Mouse (Mus musculus) ES-E14 (cell line): ENCODE results near the gene Krit1. TPM values are rescaled to one million over a fixed set of nuclear protein-coding genes. Genes with fewer than 3 reads are reported as not detected.

Experiments
- DNase-seq: peaks from one replicate; pipeline ENCODE4 v3.0.0-alpha.2; 2013; ENCODE audit warnings: low read depth, low spot score
- H3K27ac ChIP-seq: 2 replicates; pipeline ENCODE4 v1.5.1; 2012; ENCODE audit warnings: low read depth, mild to moderate bottlenecking, low read length, moderate library complexity, mixed read lengths; ENCODE audit not compliant: poor library complexity, insufficient read depth, severe bottlenecking
- H3K36me3 ChIP-seq: 2 replicates; pipeline ENCODE4 v1.6.1; 2012; ENCODE audit warnings: mild to moderate bottlenecking, low read length, moderate library complexity, mixed read lengths; ENCODE audit not compliant: control insufficient read depth, poor library complexity, insufficient read depth, severe bottlenecking
- H3K4me1 ChIP-seq, 2 experiments: fragments of 150-350 bp in 1 of 2; sonication (generic) in 1 of 2; 2 replicates each; pipeline ENCODE4 v1.6.1; 2012; ENCODE audit warnings: low read length in 2 of 2, mild to moderate bottlenecking in 1 of 2, mixed read lengths in 1 of 2; ENCODE audit not compliant: control insufficient read depth in 2 of 2, insufficient read depth in 2 of 2, poor library complexity in 1 of 2
- H3K4me3 ChIP-seq, 2 experiments: fragments of 150-350 bp in 1 of 2; sonication (generic) in 1 of 2; 2 replicates each; pipeline ENCODE4 v1.5.1; 2012; ENCODE audit warnings: low read length in 2 of 2, low read depth in 1 of 2, mild to moderate bottlenecking in 1 of 2, mixed read lengths in 1 of 2; ENCODE audit not compliant: insufficient read depth in 1 of 2, poor library complexity in 1 of 2, severe bottlenecking in 1 of 2
- H3K9ac ChIP-seq: 2 replicates; pipeline ENCODE4 v1.6.1; 2012; ENCODE audit warnings: low read depth, mild to moderate bottlenecking, low read length, mixed read lengths; ENCODE audit not compliant: poor library complexity, insufficient read depth, severe bottlenecking
- H3K9me3 ChIP-seq: fragments of 150-350 bp; sonication (generic); 2 replicates; pipeline ENCODE4 v1.6.1; 2012; ENCODE audit warnings: low read depth, mild to moderate bottlenecking, low read length; ENCODE audit not compliant: control insufficient read depth, insufficient read depth
- CHD2 ChIP-seq: IDR thresholded peaks from 2 replicates; pipeline ENCODE4 v1.6.1; 2014; ENCODE audit warnings: mild to moderate bottlenecking, low read depth, low read length, inconsistent platforms
- HCFC1 ChIP-seq: IDR thresholded peaks from 2 replicates; pipeline ENCODE4 v1.6.1; 2012; ENCODE audit warnings: low read length, inconsistent platforms, borderline replicate concordance; ENCODE audit not compliant: insufficient read depth
- MAFK ChIP-seq: IDR thresholded peaks from 2 replicates; pipeline ENCODE4 v1.6.1; 2014; ENCODE audit warnings: mild to moderate bottlenecking, low read depth, low read length, inconsistent platforms; ENCODE audit not compliant: insufficient read depth
- ZC3H11A ChIP-seq: IDR thresholded peaks from 2 replicates; pipeline ENCODE4 v1.6.1; 2012; ENCODE audit warnings: low read depth, mild to moderate bottlenecking, inconsistent platforms, low read length, borderline replicate concordance
- ZNF384 ChIP-seq: IDR thresholded peaks from 2 replicates; pipeline ENCODE4 v1.6.1; 2012; ENCODE audit warnings: low read depth, low read length, inconsistent platforms
- in situ Hi-C, 2 experiments: fragments of 600-800 bp; cut with MboI; formaldehyde crosslinking; loops; one replicate each; pipeline ENCODE4 v1.15.1; 2025; ENCODE audit warnings: low sequenced_read_pairs in 2 of 2, inconsistent platforms in 1 of 2; ENCODE audit not compliant: unreplicated experiment in 2 of 2
- total RNA-seq: library from RNA; depleted of rRNA; stranded (reverse); fragments of 300-350 nt; gene quantifications from 2 replicates; pipeline ENCODE4 v1.2.3, GENCODE M21; 2012

Krit1 gene
- total RNA-seq, 1 experiment, result 30.8 TPM

- Histone ChIP-seq H3K4me1 (peaks cover 0 to 7% of the 10 kb centered on the region in 2 experiments; a peak in 2 of 4 replicates), H3K9ac (no peak overlapping the region), H3K36me3 (no peaks in the 10 kb centered on the region), H3K27ac (no peak overlapping the region), H3K4me3 (no peak overlapping the region), H3K9me3 (no peaks in the 10 kb centered on the region)
- TF ChIP-seq ZNF384 (no peak), HCFC1 (no peak), MAFK (no peak), CHD2 (no peak), ZC3H11A (no peak)
- DNase-seq, result no peak
- in situ Hi-C loops, result no loop called here
Observed at GRCm38 (mm10) chr5:3800041-3800440, 2.9 kb upstream of the Krit1 start.

DNA sequence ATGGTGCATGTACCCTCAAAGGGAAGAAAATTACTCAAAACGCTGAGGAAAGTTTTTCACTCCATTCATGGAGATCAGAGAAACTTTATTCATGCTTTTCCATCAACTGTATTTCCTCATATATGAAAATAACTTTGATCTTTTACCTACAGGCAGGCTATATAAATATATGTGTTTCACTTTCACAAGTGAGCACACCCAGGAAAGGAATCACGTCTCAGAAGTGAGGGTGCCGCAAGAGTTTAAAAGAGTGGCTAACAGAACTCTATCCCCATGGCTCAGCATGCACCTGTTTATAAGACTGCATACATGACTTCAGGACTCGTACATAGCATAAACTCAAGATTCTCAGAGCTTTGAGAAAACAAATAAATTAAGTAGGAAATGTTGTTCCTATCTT lies 2.1 kb upstream of the Krit1 start:
- in situ Hi-C loops, result no loop called here
- H3K9ac ChIP-seq, result no peak overlapping the region
- H3K36me3 ChIP-seq, result no peaks in the 10 kb centered on the region
- H3K9me3 ChIP-seq, result no peaks in the 10 kb centered on the region
- peaks cover 0 to 7% of the 10 kb centered on the region in 2 experiments; a peak in 2 of 4 replicates for H3K4me1 ChIP-seq
- no peak for DNase-seq
- no peak for TF ChIP-seq CHD2
- TF ChIP-seq ZC3H11A, result no peak
- no peak for TF ChIP-seq ZNF384
- no peak for TF ChIP-seq HCFC1
- TF ChIP-seq MAFK, result no peak
- no peak overlapping the region for H3K27ac ChIP-seq
- no peak overlapping the region for H3K4me3 ChIP-seq

DNA sequence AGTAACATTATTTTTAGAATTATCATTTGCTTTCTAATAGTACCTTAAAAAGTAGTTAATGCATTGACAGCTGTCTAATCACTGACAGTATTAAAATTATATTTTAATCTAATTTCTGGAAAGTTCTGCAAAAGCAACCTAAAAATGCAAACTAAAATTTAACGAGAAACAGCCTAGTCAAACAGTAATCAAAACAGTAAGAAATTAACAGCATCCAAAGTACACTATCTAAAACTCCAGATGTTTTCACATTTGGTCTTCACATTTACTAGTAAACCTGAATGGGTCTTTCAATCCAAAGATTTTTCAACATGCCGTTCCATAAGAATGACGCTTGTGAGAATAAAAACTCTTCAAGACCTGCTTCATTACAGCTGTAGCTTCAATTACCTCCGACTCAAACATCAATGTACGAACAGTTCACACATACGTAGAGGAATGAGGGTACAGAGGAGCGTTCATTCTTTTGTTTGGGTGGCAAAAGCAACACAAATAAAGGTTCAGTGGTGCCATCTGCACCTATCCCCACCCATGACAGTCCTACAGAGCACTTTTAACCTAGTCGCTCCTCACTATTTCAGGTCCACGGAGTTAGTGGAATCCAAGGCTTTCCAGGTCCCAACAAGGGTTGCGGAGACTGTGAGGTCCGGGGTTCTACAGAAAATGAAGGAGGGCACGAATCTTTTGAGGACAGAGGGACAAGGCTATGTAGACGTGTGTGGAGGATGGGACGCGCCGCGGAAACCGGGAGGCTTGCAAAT lies 1.1 kb upstream of the Krit1 start:
- H3K4me3 ChIP-seq, result peak overlapping the region; percentile 80 to 98
- in situ Hi-C loops, result no loop called here
- no peaks in the 10 kb centered on the region for H3K9me3 ChIP-seq
- no peak for DNase-seq
- H3K9ac ChIP-seq, result peak overlapping the region; percentile 78
- no peaks in the 10 kb centered on the region for H3K36me3 ChIP-seq
- H3K4me1 ChIP-seq, result peaks cover 0 to 7% of the 10 kb centered on the region in 2 experiments; a peak in 2 of 4 replicates
- TF ChIP-seq MAFK (no peak), ZNF384 (no peak), ZC3H11A (no peak), HCFC1 (no peak), CHD2 (no peak)
- no peak overlapping the region for H3K27ac ChIP-seq

- peak; percentile 45 for DNase-seq
- Histone ChIP-seq H3K27ac (peak overlapping the region; percentile 48), H3K9me3 (no peaks in the 10 kb centered on the region), H3K4me1 (peaks cover 0 to 7% of the 10 kb centered on the region in 2 experiments; a peak in 2 of 4 replicates), H3K9ac (peak overlapping the region; percentile 78), H3K36me3 (no peaks in the 10 kb centered on the region), H3K4me3 (peak overlapping the region; percentile 80 to 98)
- in situ Hi-C loops, result no loop called here
- TF ChIP-seq CHD2 (no peak), HCFC1 (peak; percentile 22)
Observed at GRCm38 (mm10) chr5:3803292-3804165, 545 bp downstream of the Krit1 start.
